Mouse (Mus musculus): ENCODE measurements at regions not wholly inside any gene's neighbourhood (a gene's known extent, or its start where the extent isn't known, plus 50 kb on each side); places are given as distances from the start of the nearest gene placed in this dataset.
A peak's percentile ranks its signal among the peaks of the same experiment; 100 is the strongest.
"Not testable (repeated sequence)": the region's sequence is repeated elsewhere in the genome, so short reads cannot be mapped to it uniquely, and the experiment has no call there.

DNA sequence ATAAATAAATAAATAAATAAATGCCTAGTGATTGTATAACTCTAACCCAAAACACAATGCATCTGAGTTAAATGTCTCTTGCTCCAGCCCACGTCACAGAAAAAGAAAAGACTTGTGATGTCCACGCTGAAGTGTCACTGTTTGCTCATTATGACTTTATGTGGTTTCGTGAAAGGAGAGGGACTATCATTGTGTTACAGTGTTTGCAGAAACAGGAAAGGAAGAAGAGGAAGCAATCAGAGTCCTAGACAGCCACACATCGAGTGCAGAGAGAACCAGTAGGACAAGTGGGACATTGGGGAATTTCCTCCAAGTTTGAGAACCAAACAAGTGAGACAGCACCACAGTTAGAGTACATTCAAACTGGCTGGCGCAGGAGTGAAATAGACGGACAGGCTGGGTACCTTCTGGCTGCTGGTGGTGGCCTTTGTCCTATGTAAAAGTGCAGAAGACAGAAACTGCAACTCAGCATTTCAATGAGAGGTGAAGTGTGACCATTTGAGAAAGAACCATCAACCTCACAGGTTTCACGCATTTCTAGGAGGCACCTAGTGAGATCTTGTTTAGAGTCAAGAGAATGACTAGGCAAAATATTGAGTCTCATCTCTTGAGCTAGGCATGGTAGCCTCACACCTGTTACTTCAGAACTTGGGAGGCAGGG is 59.6 kb downstream of the Fasl start:
- no peak for ATAC-seq (ENCODE audit: low FRiP score, low TSS enrichment)
- H3K4me1 ChIP-seq (ENCODE audit: control insufficient read depth, insufficient read depth, low read length), result no peaks in the 10 kb centered on the region
- H3K4me2 ChIP-seq (replicated peaks; ENCODE audit: low read depth, low read length), result no peak overlapping the region
- 86% methylated on average over 7 of the region's 7 CpGs for WGBS
- no peak overlapping the region for H3K4me3 ChIP-seq (ENCODE audit: low read length)
- no peaks in the 10 kb centered on the region for H3K36me3 ChIP-seq (ENCODE audit: control insufficient read depth, insufficient read depth, low read length)
- no peak overlapping the region for H3K27ac ChIP-seq (ENCODE audit: low read depth, low read length)
- no peaks in the 10 kb centered on the region for H3K27me3 ChIP-seq (ENCODE audit: control insufficient read depth, insufficient read depth, low read length)
- no peak overlapping the region for H3K9ac ChIP-seq (ENCODE audit: low read depth, low read length)
- H3K9me3 ChIP-seq (ENCODE audit: control insufficient read depth, low read length), result no peaks in the 10 kb centered on the region

DNA sequence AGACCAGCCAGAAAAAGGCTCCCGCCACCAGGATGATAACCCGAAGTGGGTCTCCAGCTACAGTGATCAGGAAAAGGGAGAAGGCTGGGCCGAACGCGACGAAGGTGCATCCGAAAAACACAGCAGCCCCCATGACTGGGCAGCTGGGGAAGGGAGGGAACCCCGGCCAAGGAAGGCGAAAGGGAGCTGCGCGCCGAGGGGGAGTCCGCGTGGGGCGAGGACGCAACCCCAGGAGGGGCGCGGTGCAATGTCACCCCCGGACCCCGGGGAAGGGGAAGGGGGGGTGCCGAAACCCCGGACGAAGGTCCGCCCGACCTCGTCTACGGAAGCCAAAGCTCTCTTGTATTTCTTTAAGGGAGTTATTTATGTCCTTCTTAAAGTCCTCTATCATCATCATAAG is 60.9 kb downstream of the Fasl start:
- H3K36me3 ChIP-seq (ENCODE audit: control insufficient read depth, insufficient read depth, low read length); H3K4me1 ChIP-seq (ENCODE audit: control insufficient read depth, insufficient read depth, low read length); H3K27me3 ChIP-seq (ENCODE audit: control insufficient read depth, insufficient read depth, low read length); H3K4me3 ChIP-seq (ENCODE audit: low read length); H3K9me3 ChIP-seq (ENCODE audit: control insufficient read depth, low read length); H3K27ac ChIP-seq (ENCODE audit: low read depth, low read length); H3K4me2 ChIP-seq (replicated peaks; ENCODE audit: low read depth, low read length); H3K9ac ChIP-seq (ENCODE audit: low read depth, low read length): not testable (repeated sequence)
- ATAC-seq (ENCODE audit: low FRiP score, low TSS enrichment), result peak; percentile 62; the same call in 1 of the 2 replicates
- WGBS, result 93% methylated on average over 8 of the region's 27 CpGs

DNA sequence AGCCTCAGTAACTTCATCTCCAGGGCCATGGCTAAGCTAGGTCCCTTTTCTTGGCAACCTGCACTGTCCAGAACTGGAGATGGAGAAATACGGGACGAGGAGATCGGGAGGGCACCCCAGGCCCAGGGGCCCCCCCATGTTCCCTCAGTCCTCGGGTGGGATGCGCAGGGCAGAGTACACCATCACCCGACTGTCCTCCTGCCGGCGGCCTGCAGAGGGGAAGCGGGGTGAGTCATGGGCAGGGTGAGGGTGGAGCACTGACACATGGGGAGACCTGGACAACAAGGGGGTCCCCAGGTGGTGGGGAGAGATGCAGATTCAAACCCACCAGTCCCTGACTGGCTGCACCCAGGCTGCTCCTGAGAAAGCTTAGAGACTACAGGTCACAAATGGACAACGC is 62.2 kb downstream of the Fasl start:
- H3K27ac ChIP-seq (ENCODE audit: low read depth, low read length); ATAC-seq (ENCODE audit: low FRiP score, low TSS enrichment); H3K9me3 ChIP-seq (ENCODE audit: control insufficient read depth, low read length); H3K4me1 ChIP-seq (ENCODE audit: control insufficient read depth, insufficient read depth, low read length); H3K4me3 ChIP-seq (ENCODE audit: low read length); H3K36me3 ChIP-seq (ENCODE audit: control insufficient read depth, insufficient read depth, low read length); H3K27me3 ChIP-seq (ENCODE audit: control insufficient read depth, insufficient read depth, low read length); H3K4me2 ChIP-seq (replicated peaks; ENCODE audit: low read depth, low read length); H3K9ac ChIP-seq (ENCODE audit: low read depth, low read length): not testable (repeated sequence)
- WGBS, result no CpG with 5 or more reads among the region's 10 CpGs

DNA sequence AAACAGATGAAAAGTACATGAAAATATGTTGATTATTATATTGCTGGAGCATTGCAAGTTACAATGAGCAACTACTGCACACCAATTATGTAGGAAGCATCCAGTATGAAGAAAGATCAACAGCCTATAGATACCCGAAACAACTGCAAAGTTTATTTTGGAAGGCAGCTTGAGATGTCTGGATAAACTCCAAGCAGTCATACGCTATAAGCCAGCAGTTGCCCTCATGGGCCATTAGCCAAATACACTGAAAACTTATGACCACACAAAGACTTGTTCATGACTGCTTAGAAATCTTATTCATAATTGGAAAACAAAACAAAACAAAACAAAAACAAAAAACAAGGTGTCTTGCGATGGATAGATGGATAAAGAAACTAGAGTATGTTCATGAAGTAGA is 68.4 kb downstream of the Fasl start:
- ATAC-seq (ENCODE audit: low FRiP score, low TSS enrichment), result no peak
- Histone ChIP-seq H3K27ac (ENCODE audit: low read depth, low read length) (no peak overlapping the region), H3K27me3 (ENCODE audit: control insufficient read depth, insufficient read depth, low read length) (no peaks in the 10 kb centered on the region), H3K4me3 (ENCODE audit: low read length) (no peak overlapping the region), H3K9ac (ENCODE audit: low read depth, low read length) (no peak overlapping the region), H3K9me3 (ENCODE audit: control insufficient read depth, low read length) (no peaks in the 10 kb centered on the region), H3K4me2 (replicated peaks; ENCODE audit: low read depth, low read length) (no peak overlapping the region), H3K36me3 (ENCODE audit: control insufficient read depth, insufficient read depth, low read length) (no peaks in the 10 kb centered on the region), H3K4me1 (ENCODE audit: control insufficient read depth, insufficient read depth, low read length) (peaks cover 7% of the 10 kb centered on the region)
- 72% methylated on average over 3 of the region's 3 CpGs for WGBS

DNA sequence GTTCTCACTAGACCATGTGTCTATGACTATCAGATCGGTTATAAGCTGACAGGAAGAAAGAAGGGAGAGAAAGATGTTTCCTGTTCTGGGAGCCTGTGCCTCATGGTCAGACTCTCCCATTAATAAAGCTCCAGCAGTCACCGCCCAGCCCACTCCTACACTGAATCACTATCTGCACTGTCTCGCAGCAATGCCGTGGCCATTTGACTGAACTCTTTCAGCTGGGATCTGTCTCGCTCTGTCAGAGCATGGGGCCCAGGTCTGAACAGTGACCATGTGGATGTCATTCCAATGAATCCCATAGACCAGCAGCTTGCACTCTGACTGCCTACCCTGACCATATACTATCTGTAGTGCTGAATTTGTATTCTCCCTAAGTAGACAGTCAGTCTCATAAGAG is 70.0 kb downstream of the Fasl start:
- peaks cover 7% of the 10 kb centered on the region for H3K4me1 ChIP-seq (ENCODE audit: control insufficient read depth, insufficient read depth, low read length)
- no peak overlapping the region for H3K9ac ChIP-seq (ENCODE audit: low read depth, low read length)
- H3K4me2 ChIP-seq (replicated peaks; ENCODE audit: low read depth, low read length), result no peak overlapping the region
- H3K27me3 ChIP-seq (ENCODE audit: control insufficient read depth, insufficient read depth, low read length), result no peaks in the 10 kb centered on the region
- H3K4me3 ChIP-seq (ENCODE audit: low read length), result no peak overlapping the region
- WGBS, result 11% methylated on average over 5 of the region's 5 CpGs
- no peak overlapping the region for H3K27ac ChIP-seq (ENCODE audit: low read depth, low read length)
- H3K36me3 ChIP-seq (ENCODE audit: control insufficient read depth, insufficient read depth, low read length), result no peaks in the 10 kb centered on the region
- no peaks in the 10 kb centered on the region for H3K9me3 ChIP-seq (ENCODE audit: control insufficient read depth, low read length)
- peak; percentile 93 for ATAC-seq (ENCODE audit: low FRiP score, low TSS enrichment)

DNA sequence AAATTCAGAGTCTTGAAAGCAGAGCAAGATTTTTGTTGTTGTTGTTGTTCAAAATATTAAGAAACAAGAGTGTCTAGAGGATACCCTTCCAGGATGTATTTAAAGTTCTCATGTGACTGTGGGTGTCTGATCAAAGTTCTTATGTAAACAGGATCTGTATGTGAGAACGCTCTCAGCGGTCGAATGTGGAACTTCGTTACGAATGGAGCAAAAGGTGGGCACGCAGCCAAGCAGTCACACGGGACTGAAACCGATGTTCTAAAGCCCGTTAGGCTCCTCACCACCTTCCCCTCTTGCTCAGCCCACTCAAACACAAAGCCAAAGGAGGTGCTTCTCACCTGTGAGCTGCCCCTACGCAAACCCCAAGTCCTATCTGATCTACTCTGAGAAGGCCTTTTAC is 75.4 kb downstream of the Fasl start:
- WGBS, result 47% methylated on average over 10 of the region's 10 CpGs
- Histone ChIP-seq H3K9me3 (ENCODE audit: control insufficient read depth, low read length) (no peaks in the 10 kb centered on the region), H3K4me2 (replicated peaks; ENCODE audit: low read depth, low read length) (no peak overlapping the region), H3K4me1 (ENCODE audit: control insufficient read depth, insufficient read depth, low read length) (no peaks in the 10 kb centered on the region), H3K9ac (ENCODE audit: low read depth, low read length) (no peak overlapping the region), H3K27me3 (ENCODE audit: control insufficient read depth, insufficient read depth, low read length) (no peaks in the 10 kb centered on the region), H3K4me3 (ENCODE audit: low read length) (no peak overlapping the region), H3K27ac (ENCODE audit: low read depth, low read length) (no peak overlapping the region), H3K36me3 (ENCODE audit: control insufficient read depth, insufficient read depth, low read length) (no peaks in the 10 kb centered on the region)
- ATAC-seq (ENCODE audit: low FRiP score, low TSS enrichment), result 0 out of 2 replicates have a peak, but pooled peaks have one; percentile 24

DNA sequence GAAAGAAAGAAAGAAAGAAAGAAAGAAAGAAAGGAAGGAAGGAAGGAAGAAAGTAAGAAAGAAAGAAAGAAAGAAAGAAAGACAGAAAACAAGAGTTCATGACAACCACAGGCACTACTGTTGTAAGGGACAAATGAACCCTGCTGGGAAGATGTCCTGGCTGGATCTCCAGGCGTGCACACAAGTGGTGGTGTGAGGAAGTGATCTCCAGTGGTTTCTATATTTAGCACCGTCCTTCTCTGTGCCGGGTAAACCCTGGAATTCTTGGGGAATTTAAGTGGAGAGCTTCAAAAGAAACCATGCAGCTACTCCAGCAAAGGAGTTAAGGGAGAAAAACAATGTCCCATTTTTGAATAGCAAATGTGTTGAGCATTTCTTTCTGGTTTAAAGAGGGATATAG is 76.0 kb downstream of the Fasl start:
- 33% methylated on average over 3 of the region's 3 CpGs for WGBS
- no peak for ATAC-seq (ENCODE audit: low FRiP score, low TSS enrichment)
- H3K36me3 ChIP-seq (ENCODE audit: control insufficient read depth, insufficient read depth, low read length), result no peaks in the 10 kb centered on the region
- H3K9ac ChIP-seq (ENCODE audit: low read depth, low read length), result no peak overlapping the region
- no peaks in the 10 kb centered on the region for H3K27me3 ChIP-seq (ENCODE audit: control insufficient read depth, insufficient read depth, low read length)
- no peak overlapping the region for H3K4me2 ChIP-seq (replicated peaks; ENCODE audit: low read depth, low read length)
- H3K9me3 ChIP-seq (ENCODE audit: control insufficient read depth, low read length), result no peaks in the 10 kb centered on the region
- no peak overlapping the region for H3K4me3 ChIP-seq (ENCODE audit: low read length)
- H3K27ac ChIP-seq (ENCODE audit: low read depth, low read length), result no peak overlapping the region
- H3K4me1 ChIP-seq (ENCODE audit: control insufficient read depth, insufficient read depth, low read length), result no peaks in the 10 kb centered on the region

DNA sequence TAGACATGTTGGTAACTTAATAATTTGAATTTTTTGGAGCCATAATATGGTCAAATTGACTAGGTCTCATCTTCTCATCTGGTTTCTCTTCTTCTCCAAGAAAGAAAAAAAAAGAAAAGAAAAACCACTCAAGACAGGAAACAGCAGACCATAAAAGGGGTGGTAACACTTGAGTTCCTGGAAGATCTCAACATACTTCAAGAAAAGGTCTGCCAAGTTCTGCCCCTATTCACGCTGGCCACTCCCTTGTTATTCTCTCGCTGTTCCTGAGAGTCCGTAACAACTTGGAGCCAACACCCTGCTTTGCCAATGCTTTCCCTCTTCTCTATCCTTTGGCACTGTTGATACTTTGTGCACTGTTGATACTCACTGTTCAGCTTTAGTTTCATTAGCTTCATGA is 81.2 kb downstream of the Fasl start:
- no peak overlapping the region for H3K4me3 ChIP-seq (ENCODE audit: low read length)
- H3K4me2 ChIP-seq (replicated peaks; ENCODE audit: low read depth, low read length), result no peak overlapping the region
- no peak for ATAC-seq (ENCODE audit: low FRiP score, low TSS enrichment)
- no peaks in the 10 kb centered on the region for H3K4me1 ChIP-seq (ENCODE audit: control insufficient read depth, insufficient read depth, low read length)
- 86% methylated on average over 3 of the region's 3 CpGs for WGBS
- no peaks in the 10 kb centered on the region for H3K36me3 ChIP-seq (ENCODE audit: control insufficient read depth, insufficient read depth, low read length)
- H3K9me3 ChIP-seq (ENCODE audit: control insufficient read depth, low read length), result no peaks in the 10 kb centered on the region
- no peak overlapping the region for H3K9ac ChIP-seq (ENCODE audit: low read depth, low read length)
- no peak overlapping the region for H3K27ac ChIP-seq (ENCODE audit: low read depth, low read length)
- H3K27me3 ChIP-seq (ENCODE audit: control insufficient read depth, insufficient read depth, low read length), result no peaks in the 10 kb centered on the region

DNA sequence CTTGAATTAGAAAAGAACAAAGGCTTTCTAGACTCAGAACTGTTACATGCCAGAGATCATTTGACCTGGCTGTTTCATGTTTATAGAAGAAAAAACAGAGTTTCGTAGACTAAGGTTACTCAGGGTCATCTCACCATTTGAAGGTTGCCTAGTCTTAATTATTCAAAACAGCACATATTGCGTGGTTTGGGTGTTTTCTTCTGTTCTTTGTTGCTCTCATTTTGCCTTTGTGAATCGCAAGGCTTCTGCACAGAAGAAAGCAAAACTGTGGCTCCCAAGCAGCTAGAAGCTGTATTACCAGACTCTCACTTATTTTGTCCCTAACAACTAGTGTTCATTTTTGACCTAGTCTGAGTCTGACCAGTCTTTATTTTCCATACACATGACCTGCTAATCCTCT is 83.3 kb downstream of the Fasl start:
- Histone ChIP-seq H3K27me3 (ENCODE audit: control insufficient read depth, insufficient read depth, low read length) (no peaks in the 10 kb centered on the region), H3K9me3 (ENCODE audit: control insufficient read depth, low read length) (no peaks in the 10 kb centered on the region)
- ATAC-seq (ENCODE audit: low FRiP score, low TSS enrichment), result no peak

More for the DNA sequence above, 83.3 kb downstream of the Fasl start:
- no peaks in the 10 kb centered on the region for H3K4me1 ChIP-seq (ENCODE audit: control insufficient read depth, insufficient read depth, low read length)
- H3K36me3 ChIP-seq (ENCODE audit: control insufficient read depth, insufficient read depth, low read length), result no peaks in the 10 kb centered on the region
- H3K27ac ChIP-seq (ENCODE audit: low read depth, low read length), result no peak overlapping the region
- 70% methylated on average over 3 of the region's 3 CpGs for WGBS
- H3K9ac ChIP-seq (ENCODE audit: low read depth, low read length), result no peak overlapping the region
- H3K4me3 ChIP-seq (ENCODE audit: low read length), result no peak overlapping the region
- no peak overlapping the region for H3K4me2 ChIP-seq (replicated peaks; ENCODE audit: low read depth, low read length)

Data from kidney, embryonic 14.5 days (tissue).